Mouse (Mus musculus) retina, postnatal 7 days (tissue): ENCODE measurements at regions not wholly inside any gene's neighbourhood (a gene's known extent, or its start where the extent isn't known, plus 50 kb on each side); places are given as distances from the start of the nearest gene placed in this dataset.

Experiments
- DNase-seq: peaks from one replicate; pipeline ENCODE4 v3.0.0-alpha.2; 2012; ENCODE audit warnings: low read depth, low spot score

DNA sequence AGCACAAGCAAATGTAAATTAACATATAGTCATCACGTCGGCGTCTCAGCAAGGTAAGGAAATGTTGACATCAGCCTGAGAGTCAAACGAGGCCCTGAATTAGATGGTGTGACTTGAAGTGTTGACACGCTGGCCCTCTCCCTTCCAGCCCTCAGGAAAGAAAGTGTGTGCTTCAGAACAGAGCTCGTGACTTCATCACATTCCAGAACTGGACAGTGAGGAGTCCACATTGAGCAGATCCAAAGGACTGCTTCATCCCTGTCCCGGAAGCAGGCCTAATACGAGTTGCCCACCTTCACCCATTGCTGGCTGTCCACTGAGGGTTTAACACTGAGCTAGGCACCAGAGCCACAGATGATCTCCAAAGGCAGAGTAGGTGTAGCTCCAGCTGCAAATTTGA is 54.0 kb upstream of the Zfp703 start:
- no peak for DNase-seq
